Mouse (Mus musculus): Measurements from ENCODE around the gene Slc7a5.

The Slc7a5 gene

GRCm38 (mm10) chr8:121906542-121907512, 667 bp downstream of the Slc7a5 start:
- DNase-seq (ENCODE audit: low spot score), result peak; percentile 61

- no peak for DNase-seq (ENCODE audit: low spot score)
Observed at GRCm38 (mm10) chr8:121905864-121906263, 1.6 kb downstream of the Slc7a5 start.

- no peak for DNase-seq (ENCODE audit: low spot score)
Observed at GRCm38 (mm10) chr8:121905420-121905819, 2.1 kb downstream of the Slc7a5 start.

DNA sequence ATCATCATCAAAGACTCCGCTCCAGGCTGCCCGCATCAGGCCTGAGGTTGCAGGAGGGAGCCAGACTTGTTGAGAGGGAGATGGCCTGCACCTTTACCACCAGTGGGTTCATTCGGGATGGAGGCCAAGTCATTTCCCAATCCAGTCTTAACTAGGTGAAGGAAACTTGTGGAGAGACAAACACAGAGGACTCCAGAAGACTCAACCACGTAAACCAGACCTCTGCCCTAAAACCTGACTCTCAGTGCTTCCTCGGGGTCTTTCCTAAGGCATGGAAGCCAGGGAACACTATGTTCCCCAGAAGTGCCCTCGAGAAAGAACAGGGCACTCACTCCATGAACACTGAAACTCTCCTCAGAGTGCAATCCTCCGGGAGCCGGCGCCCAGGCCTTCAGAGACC, 2.5 kb downstream of the Slc7a5 start:
- peak; percentile 61 for DNase-seq (ENCODE audit: low spot score)

DNA sequence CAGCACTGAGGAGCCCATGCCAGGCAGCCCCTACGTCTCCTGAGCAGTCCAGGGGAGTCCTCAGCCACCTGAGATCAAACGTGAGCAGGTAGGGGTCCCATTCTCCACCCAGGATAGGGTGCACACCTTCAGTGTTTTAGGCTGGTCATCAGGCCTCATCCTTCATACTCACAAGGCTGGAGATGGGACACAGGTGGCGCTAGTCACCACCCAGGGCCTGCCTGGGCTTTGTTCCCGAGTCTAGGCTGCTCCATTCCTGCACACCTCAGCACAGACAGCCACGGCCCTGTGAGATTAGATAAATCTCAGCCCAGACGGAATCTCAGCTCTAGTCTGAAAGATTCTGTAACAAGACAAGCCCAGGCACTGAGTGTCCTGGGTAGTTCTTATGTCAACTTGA, 3.5 kb downstream of the Slc7a5 start:
- no peak for DNase-seq (ENCODE audit: low spot score)

DNA sequence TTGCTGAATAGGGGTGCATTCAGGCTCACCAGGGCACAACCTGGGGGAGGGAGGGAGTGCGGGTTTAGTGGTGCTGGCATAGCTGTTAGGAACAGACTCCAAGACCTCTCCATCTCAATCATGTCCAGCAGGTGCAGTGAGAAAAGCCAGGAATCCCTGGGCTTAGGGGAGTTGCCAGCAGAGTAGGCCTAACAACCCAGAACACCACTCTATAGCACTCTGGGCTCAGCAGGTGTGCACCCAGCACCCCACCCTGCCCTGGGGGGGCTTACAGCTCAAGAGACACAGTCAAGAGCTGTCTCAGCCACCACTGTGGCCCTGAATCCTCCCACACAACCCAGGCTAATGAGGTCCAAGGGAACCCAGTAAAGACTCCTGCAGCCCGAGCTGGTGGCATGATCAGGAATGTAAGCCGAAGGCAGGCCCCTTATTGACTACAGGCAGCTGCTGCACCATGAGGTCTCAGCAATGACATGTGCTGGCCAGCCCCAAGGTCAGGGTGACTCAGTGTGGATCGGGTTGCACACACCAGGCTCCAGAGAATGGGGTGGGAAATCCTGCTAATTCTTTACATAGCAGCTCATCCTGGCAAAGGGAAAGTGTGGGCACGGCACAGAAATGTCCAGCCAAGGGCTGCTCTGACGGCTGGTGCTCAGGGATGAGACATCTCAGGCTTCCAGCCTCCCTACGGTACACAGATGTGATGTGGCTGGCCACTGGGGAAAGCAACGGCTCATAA, 5.8 kb downstream of the Slc7a5 start:
- peak; percentile 47 for DNase-seq (ENCODE audit: low spot score)

GRCm38 (mm10) chr8:121899180-121900044, 8.1 kb downstream of the Slc7a5 start:
- DNase-seq (ENCODE audit: low spot score), result no peak

- DNase-seq (ENCODE audit: low spot score), result peak; percentile 96
Observed at GRCm38 (mm10) chr8:121898401-121898931, 9.0 kb downstream of the Slc7a5 start.

GRCm38 (mm10) chr8:121897871-121898381, 9.6 kb downstream of the Slc7a5 start:
- DNase-seq (ENCODE audit: low spot score), result no peak

DNA sequence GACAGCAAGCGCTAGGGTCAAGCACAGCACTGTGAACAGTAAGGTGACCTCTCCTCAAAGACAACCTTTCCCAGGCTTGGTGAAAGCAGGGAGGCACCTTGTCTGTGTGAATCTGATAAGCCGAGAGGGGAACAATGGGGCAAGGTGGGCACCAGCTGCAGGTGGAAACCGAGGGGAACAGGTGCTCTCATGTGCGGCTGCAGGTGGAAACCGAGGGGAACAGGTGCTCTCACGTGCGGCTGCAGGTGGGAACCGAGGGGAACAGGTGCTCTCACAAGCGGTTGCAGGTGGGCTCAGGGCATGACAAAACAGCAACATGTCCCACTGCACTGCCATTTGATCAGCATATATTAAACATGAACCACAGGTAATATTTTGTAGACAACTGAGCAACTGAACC, 10.3 kb downstream of the Slc7a5 start:
- DNase-seq (ENCODE audit: low spot score), result no peak

- no peak for DNase-seq (ENCODE audit: low spot score)
Observed at GRCm38 (mm10) chr8:121896476-121897145, 10.9 kb downstream of the Slc7a5 start.

- DNase-seq (ENCODE audit: low spot score), result peak; percentile 68
Observed at GRCm38 (mm10) chr8:121895910-121896309, 11.6 kb downstream of the Slc7a5 start.

DNA sequence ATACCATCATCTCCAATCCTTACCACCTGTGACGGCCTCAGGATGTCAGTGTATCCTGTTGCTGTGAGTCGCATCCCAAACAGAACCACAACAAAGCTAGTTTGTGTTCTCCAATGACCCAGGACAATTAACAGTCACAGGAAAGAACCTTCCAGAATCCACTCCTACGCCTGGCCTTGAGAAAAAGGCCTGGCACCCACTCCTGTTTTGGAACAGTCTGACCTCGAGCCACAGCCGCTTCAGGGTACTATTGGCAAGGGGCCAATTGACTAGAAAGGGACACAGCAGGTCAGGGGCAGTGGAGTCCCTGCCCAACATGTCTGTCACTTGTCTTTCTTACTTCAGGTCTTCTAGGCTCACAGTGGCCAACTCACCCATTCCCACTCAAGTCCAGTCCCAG, 14.6 kb downstream of the Slc7a5 start:
- no peak for DNase-seq (ENCODE audit: low spot score)

- DNase-seq (ENCODE audit: low spot score), result no peak
Observed at GRCm38 (mm10) chr8:121889810-121890785, 17.4 kb downstream of the Slc7a5 start.

- DNase-seq (ENCODE audit: low spot score), result no peak
Observed at GRCm38 (mm10) chr8:121889317-121889716, 18.2 kb downstream of the Slc7a5 start.

GRCm38 (mm10) chr8:121887547-121887946, 19.9 kb downstream of the Slc7a5 start:
- DNase-seq (ENCODE audit: low spot score), result no peak

DNA sequence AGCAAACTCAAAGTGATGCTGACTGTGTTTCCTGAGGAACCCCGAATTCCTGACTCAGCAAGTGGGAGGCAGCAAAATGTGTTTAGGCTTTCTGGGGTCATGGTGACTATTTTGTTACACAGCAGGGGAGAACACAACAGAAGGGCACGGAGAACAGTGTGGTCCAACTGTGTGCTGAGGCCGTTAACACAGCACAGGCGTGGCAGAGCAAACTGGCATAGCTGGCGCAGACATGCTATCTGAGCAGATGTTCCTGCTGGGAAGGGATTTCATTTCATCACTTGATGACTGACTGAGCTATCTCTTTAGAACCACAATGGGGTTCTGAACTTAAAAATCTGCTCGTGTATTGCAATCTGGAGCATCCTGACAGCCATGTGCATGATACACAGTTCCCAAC, 22.1 kb downstream of the Slc7a5 start:
- DNase-seq (ENCODE audit: low spot score), result no peak

DNA sequence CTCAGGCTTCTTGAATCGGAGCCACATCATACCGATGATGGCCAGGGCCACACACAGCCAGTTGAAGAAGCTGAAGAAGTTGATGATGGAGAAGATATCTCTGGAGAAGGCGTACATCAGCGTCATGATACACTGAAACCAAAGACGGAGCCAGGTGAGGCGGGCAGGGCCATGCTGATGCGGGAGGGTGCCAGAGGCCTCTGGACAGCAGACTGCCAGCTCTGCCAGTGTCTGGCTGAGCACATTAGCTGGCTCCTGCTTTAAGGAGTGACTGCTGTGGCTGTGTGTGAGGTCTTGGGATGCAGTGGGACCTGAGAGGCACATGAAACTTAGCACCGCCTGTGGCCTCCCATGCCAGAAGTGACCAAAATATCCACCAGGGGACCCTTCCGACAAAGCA, 22.5 kb downstream of the Slc7a5 start:
- no peak for DNase-seq (ENCODE audit: low spot score)

DNA sequence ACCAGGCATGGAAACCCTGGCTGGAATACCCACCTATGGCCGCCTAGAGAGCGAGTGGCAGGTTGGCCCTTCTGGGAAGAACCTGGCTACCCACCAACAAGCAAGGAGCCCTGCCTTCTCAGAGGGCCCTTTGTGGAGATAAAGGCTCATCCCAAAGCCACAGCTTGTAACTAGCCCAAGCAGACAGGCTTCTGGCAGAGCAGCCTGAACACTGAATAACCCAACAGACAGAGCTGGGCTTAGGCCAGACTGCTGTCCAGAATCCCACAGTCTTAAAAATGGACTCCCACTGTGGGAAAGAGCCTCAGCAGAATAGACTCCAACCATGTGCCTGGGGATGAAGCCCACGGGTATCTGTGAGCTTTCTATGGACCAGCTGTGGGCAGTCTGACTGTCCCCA, 23.3 kb downstream of the Slc7a5 start:
- DNase-seq (ENCODE audit: low spot score), result no peak

GRCm38 (mm10) chr8:121881921-121882320, 25.6 kb downstream of the Slc7a5 start:
- DNase-seq (ENCODE audit: low spot score), result no peak

All from adipocyte (in vitro differentiated cells).